Mouse (Mus musculus) stomach, postnatal 0 days (tissue): ENCODE data around the gene Tmprss11d.

Source experiments
- CTCF ChIP-seq: IDR thresholded peaks from 2 replicates; pipeline ENCODE4 v1.5.1; 2016; ENCODE audit warnings: antibody characterized with exemption, low read depth, mild to moderate bottlenecking, moderate library complexity
- EP300 ChIP-seq: optimal IDR thresholded peaks from 2 replicates; pipeline ENCODE3; 2016; ENCODE audit warnings: antibody characterized with exemption

GRCm38 (mm10) chr5:86407941-86408340 lies 34.7 kb upstream of the Tmprss11d start:
- TF ChIP-seq CTCF (no peak), EP300 (no peak)
